Mouse (Mus musculus): Measurements from ENCODE around the gene Kctd12.

- TF ChIP-seq HCFC1 (IDR thresholded peaks at IDR 0.05; ENCODE audit: borderline replicate concordance, insufficient read depth, low read length): no peak
- TF ChIP-seq CHD2 (IDR thresholded peaks at IDR 0.05; ENCODE audit: low read depth, low read length): no peak
- TF ChIP-seq ZNF384 (IDR thresholded peaks at IDR 0.05; ENCODE audit: low read depth, low read length): no peak
- no peak for TF ChIP-seq MAFK (IDR thresholded peaks at IDR 0.05; ENCODE audit: insufficient read depth, low read depth, low read length)
Observed at GRCm38 (mm10) chr14:102968824-102969223, 13.6 kb downstream of the Kctd12 start.

Data from ES-E14 (cell line).